Mouse (Mus musculus): Measurements from ENCODE around the gene Hist1h2bm. TPM values are rescaled to one million over a fixed set of nuclear protein-coding genes. Genes with fewer than 3 reads are reported as not detected.
"Not testable (repeated sequence)": the region's sequence is repeated elsewhere in the genome, so short reads cannot be mapped to it uniquely, and the experiment has no call there.

Hist1h2bm gene
- polyA plus RNA-seq (2015; fragmentation: Nextera tagmentation; extraction: Ambion mirVana), result 0.56 and 1.0 TPM in 2 replicates

- not testable (repeated sequence) for H3K27me3 ChIP-seq (ENCODE audit: control insufficient read depth, insufficient read depth, low read length); H3K36me3 ChIP-seq (ENCODE audit: control insufficient read depth, insufficient read depth, low read length); H3K4me1 ChIP-seq (replicated peaks; ENCODE audit: control insufficient read depth, insufficient read depth); H3K9me3 ChIP-seq (ENCODE audit: control insufficient read depth, low read length)
- H3K4me2 ChIP-seq (replicated peaks; ENCODE audit: low read depth), result peak within 1 kb of the TSS; percentile 58
- H3K4me3 ChIP-seq (ENCODE audit: low read depth, low read length), result peak within 1 kb of the TSS; percentile 33
- peak within 1 kb of the TSS; percentile 82 for H3K27ac ChIP-seq (replicated peaks)
- peak within 1 kb of the TSS; percentile 31; the same call in 1 of the 2 replicates for H3K9ac ChIP-seq (ENCODE audit: low read length)
- WGBS, result under 1% methylated on average over 34 of the region's 37 CpGs
- DNase-seq (ENCODE audit: low spot score) (peak; percentile 64), ATAC-seq (ENCODE audit: low FRiP score, low TSS enrichment) (peak; percentile 96)
Measured at GRCm38 (mm10) chr13:21721757-21722372, at the start of gene Hist1h2bm. TSS of gene Hist1h2bm (plus strand) at chr13:21722044.

GRCm38 (mm10) chr13:21677305-21677704 is 44.5 kb upstream of the Hist1h2bm start, which contains the start of gene Olfr1360:
TSS of gene Olfr1360 (minus strand) at chr13:21677405.
- TF ChIP-seq CTCF (IDR thresholded peaks at IDR 0.05; ENCODE audit: low read depth), result no peak
- TF ChIP-seq EP300 (optimal IDR thresholded peaks at IDR 0.05), result no peak
- no peak for ATAC-seq (ENCODE audit: low FRiP score, low TSS enrichment)
- 80% methylated on average over 2 of the region's 2 CpGs for WGBS

GRCm38 (mm10) chr13:21697811-21698210 is 24.0 kb upstream of the Hist1h2bm start, which contains the start of gene Olfr1359:
TSS of gene Olfr1359 (plus strand) at chr13:21698111.
- H3K4me3 ChIP-seq (ENCODE audit: low read depth, low read length), result no peak within 1 kb of the TSS
- H3K4me1 ChIP-seq (replicated peaks; ENCODE audit: control insufficient read depth, insufficient read depth), result no peaks in the 10 kb centered on the region
- H3K9me3 ChIP-seq (ENCODE audit: control insufficient read depth, low read length), result no peaks in the 10 kb centered on the region
- DNase-seq (ENCODE audit: low spot score) (no peak), ATAC-seq (ENCODE audit: low FRiP score, low TSS enrichment) (no peak)
- H3K27me3 ChIP-seq (ENCODE audit: control insufficient read depth, insufficient read depth, low read length), result no peaks in the 10 kb centered on the region
- no peaks in the 10 kb centered on the region for H3K36me3 ChIP-seq (ENCODE audit: control insufficient read depth, insufficient read depth, low read length)
- no peak within 1 kb of the TSS for H3K27ac ChIP-seq (replicated peaks)
- no peak within 1 kb of the TSS for H3K9ac ChIP-seq (ENCODE audit: low read length)
- TF ChIP-seq CTCF (IDR thresholded peaks at IDR 0.05; ENCODE audit: low read depth) (no peak), EP300 (optimal IDR thresholded peaks at IDR 0.05) (no peak)
- H3K4me2 ChIP-seq (replicated peaks; ENCODE audit: low read depth), result no peak within 1 kb of the TSS

More at GRCm38 (mm10) chr13:21677305-21677704, 44.5 kb upstream of the Hist1h2bm start, which contains the start of gene Olfr1360:
- no peaks in the 10 kb centered on the region for H3K27me3 ChIP-seq (ENCODE audit: control insufficient read depth, insufficient read depth, low read length)
- H3K27ac ChIP-seq (replicated peaks), result no peak within 1 kb of the TSS
- H3K4me3 ChIP-seq (ENCODE audit: low read depth, low read length), result no peak within 1 kb of the TSS
- H3K9me3 ChIP-seq (ENCODE audit: control insufficient read depth, low read length), result no peaks in the 10 kb centered on the region
- no peak within 1 kb of the TSS for H3K9ac ChIP-seq (ENCODE audit: low read length)
- H3K36me3 ChIP-seq (ENCODE audit: control insufficient read depth, insufficient read depth, low read length), result no peaks in the 10 kb centered on the region
- H3K4me1 ChIP-seq (replicated peaks; ENCODE audit: control insufficient read depth, insufficient read depth), result no peaks in the 10 kb centered on the region
- DNase-seq (ENCODE audit: low spot score), result no peak
- H3K4me2 ChIP-seq (replicated peaks; ENCODE audit: low read depth), result no peak within 1 kb of the TSS

- TF ChIP-seq CTCF (IDR thresholded peaks at IDR 0.05; ENCODE audit: low read depth), result no peak
- no peak for TF ChIP-seq EP300 (optimal IDR thresholded peaks at IDR 0.05)
- WGBS, result 70% methylated on average over 4 of the region's 4 CpGs
- no peaks in the 10 kb centered on the region for H3K27me3 ChIP-seq (ENCODE audit: control insufficient read depth, insufficient read depth, low read length)
- H3K27ac ChIP-seq (replicated peaks), result no peak overlapping the region
- H3K4me1 ChIP-seq (replicated peaks; ENCODE audit: control insufficient read depth, insufficient read depth), result no peaks in the 10 kb centered on the region
- DNase-seq (ENCODE audit: low spot score) (no peak), ATAC-seq (ENCODE audit: low FRiP score, low TSS enrichment) (no peak)
- no peaks in the 10 kb centered on the region for H3K36me3 ChIP-seq (ENCODE audit: control insufficient read depth, insufficient read depth, low read length)
- H3K9ac ChIP-seq (ENCODE audit: low read length), result no peak overlapping the region
- no peak overlapping the region for H3K4me2 ChIP-seq (replicated peaks; ENCODE audit: low read depth)
- no peak overlapping the region for H3K4me3 ChIP-seq (ENCODE audit: low read depth, low read length)
- no peaks in the 10 kb centered on the region for H3K9me3 ChIP-seq (ENCODE audit: control insufficient read depth, low read length)
Measured at GRCm38 (mm10) chr13:21706669-21707068, 15.2 kb upstream of the Hist1h2bm start.

- DNase-seq (ENCODE audit: low spot score), result peak; percentile 88
- H3K9ac ChIP-seq (ENCODE audit: low read length), result peak overlapping the region; percentile 59
- peak overlapping the region; percentile 64 for H3K4me2 ChIP-seq (replicated peaks; ENCODE audit: low read depth)
- peak; percentile 84 for ATAC-seq (ENCODE audit: low FRiP score, low TSS enrichment)
- H3K27me3 ChIP-seq (ENCODE audit: control insufficient read depth, insufficient read depth, low read length), result no peaks in the 10 kb centered on the region
- WGBS, result under 1% methylated on average over 32 of the region's 32 CpGs
- H3K9me3 ChIP-seq (ENCODE audit: control insufficient read depth, low read length), result no peaks in the 10 kb centered on the region
- no peaks in the 10 kb centered on the region for H3K36me3 ChIP-seq (ENCODE audit: control insufficient read depth, insufficient read depth, low read length)
- TF ChIP-seq EP300 (optimal IDR thresholded peaks at IDR 0.05) (peak; percentile 66), CTCF (IDR thresholded peaks at IDR 0.05; ENCODE audit: low read depth) (peak; percentile 90)
- peak overlapping the region; percentile 86 for H3K27ac ChIP-seq (replicated peaks)
- H3K4me3 ChIP-seq (ENCODE audit: low read depth, low read length), result peak overlapping the region; percentile 72
- H3K4me1 ChIP-seq (replicated peaks; ENCODE audit: control insufficient read depth, insufficient read depth), result 0 out of 2 replicates have a peak, but pooled peaks cover 2% of the 10 kb centered on the region
Measured at GRCm38 (mm10) chr13:21710031-21710711, 11.7 kb upstream of the Hist1h2bm start.

Measured in stomach, postnatal 0 days (tissue).